Mouse (Mus musculus) c-Kit-positive CD71-negative TER-119-negative erythroid progenitor cells, embryonic 14.5 days (primary cell): ENCODE measurements around the gene Pola1.

Source experiments
- DNase-seq: peaks from one replicate; pipeline ENCODE4 v3.0.0-alpha.2; 2013; ENCODE audit warnings: low read depth

Pola1 gene

GRCm38 (mm10) chrX:93289076-93289475 is 342.9 kb downstream of the Pola1 start:
- DNase-seq = no peak

GRCm38 (mm10) chrX:93288339-93288738 is 343.6 kb downstream of the Pola1 start:
- DNase-seq = no peak

GRCm38 (mm10) chrX:93286291-93286893 is 345.6 kb downstream of the Pola1 start, which contains the start of gene Arx:
Arx (plus strand) TSS chrX:93286445.
- peak; percentile 29 for DNase-seq

GRCm38 (mm10) chrX:93285091-93285490 is 346.9 kb downstream of the Pola1 start:
- DNase-seq = no peak

DNA sequence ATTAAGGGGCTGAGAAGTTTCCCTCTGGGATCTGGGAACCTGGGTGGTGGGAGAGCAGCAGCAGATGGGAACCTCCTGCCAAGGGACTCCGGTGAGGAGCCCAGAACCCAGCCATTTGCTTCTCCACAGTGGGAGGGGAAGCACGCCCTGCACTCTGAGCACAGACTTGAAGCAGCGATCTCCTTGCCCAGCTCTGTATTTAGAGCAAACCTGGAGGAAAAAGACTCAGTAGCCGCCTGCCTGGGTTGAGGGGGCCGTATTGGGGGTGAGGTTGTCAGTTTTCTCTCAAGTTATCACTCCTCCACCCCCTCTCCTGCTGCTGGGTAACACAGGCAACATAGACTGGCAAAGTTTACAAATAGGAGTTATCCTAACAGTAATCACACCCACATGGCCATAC is 350.2 kb downstream of the Pola1 start:
- DNase-seq = no peak

GRCm38 (mm10) chrX:93281028-93281723 is 350.8 kb downstream of the Pola1 start:
- peak; percentile 30 for DNase-seq

DNA sequence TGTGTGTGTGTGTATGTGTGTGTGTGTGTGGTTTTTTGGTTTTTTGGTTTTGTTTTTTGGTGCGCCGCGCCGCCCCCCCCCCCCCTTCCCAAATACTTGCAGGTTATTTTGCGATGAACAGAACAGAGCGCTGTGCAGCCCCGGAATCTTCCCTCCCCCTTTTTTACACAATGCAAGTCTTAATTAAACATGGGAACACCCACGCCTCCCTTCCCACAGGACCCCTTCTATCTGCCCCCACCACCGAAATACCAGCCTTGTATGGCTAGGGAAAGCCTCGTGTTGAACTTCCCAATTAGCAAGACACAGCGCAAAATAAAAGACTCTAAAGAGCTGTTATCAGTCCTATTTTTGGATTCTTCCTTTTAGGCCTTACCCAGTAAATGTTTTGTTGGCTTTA is 352.0 kb downstream of the Pola1 start:
- DNase-seq = no peak

DNA sequence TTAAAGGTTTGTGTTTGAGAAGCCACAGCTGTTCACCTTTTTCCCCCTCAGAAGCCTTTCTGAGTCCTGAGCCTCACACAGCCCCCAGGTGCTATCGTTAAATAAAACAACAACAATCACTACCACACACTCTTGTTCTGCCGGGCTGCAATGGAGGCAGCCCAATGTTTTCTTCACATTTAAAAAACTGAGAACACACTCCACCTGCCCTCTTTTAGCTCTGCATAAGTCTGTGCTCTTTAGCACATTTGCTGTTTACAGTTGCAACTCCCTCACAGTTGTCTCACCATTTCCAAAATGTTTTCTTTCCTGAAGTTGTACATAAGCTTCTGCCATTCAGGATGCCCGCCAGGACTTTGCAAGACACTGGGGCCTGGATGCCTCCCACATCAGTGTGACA is 356.3 kb downstream of the Pola1 start:
- no peak for DNase-seq
